Mouse (Mus musculus): ENCODE measurements at regions not wholly inside any gene's neighbourhood (a gene's known extent, or its start where the extent isn't known, plus 50 kb on each side); places are given as distances from the start of the nearest gene placed in this dataset.

- no peak for DNase-seq (ENCODE audit: low spot score)
Observed at GRCm38 (mm10) chr13:91274131-91274530, 50.4 kb upstream of the Atg10 start.

GRCm38 (mm10) chr13:91274615-91275014 is 50.8 kb upstream of the Atg10 start:
- DNase-seq (ENCODE audit: low spot score), result peak; percentile 15

- no peak for DNase-seq (ENCODE audit: low spot score)
Observed at GRCm38 (mm10) chr13:91279487-91279886, 55.7 kb upstream of the Atg10 start.

GRCm38 (mm10) chr13:91295552-91296170 is 71.9 kb upstream of the Atg10 start:
- no peak for DNase-seq (ENCODE audit: low spot score)

- no peak for DNase-seq (ENCODE audit: low spot score)
Observed at GRCm38 (mm10) chr13:91296521-91297160, 72.9 kb upstream of the Atg10 start.

GRCm38 (mm10) chr13:91301849-91302248 is 78.1 kb upstream of the Atg10 start:
- no peak for DNase-seq (ENCODE audit: low spot score)

GRCm38 (mm10) chr13:91305697-91306405 is 82.1 kb upstream of the Atg10 start:
- no peak for DNase-seq (ENCODE audit: low spot score)

- no peak for DNase-seq (ENCODE audit: low spot score)
Observed at GRCm38 (mm10) chr13:91306545-91306944, 82.8 kb upstream of the Atg10 start.

- DNase-seq (ENCODE audit: low spot score), result no peak
Observed at GRCm38 (mm10) chr13:91312905-91313571, 89.3 kb upstream of the Atg10 start.

- DNase-seq (ENCODE audit: low spot score), result no peak
Observed at GRCm38 (mm10) chr13:91322331-91322730, 98.6 kb upstream of the Atg10 start.

GRCm38 (mm10) chr13:91326834-91327233 is 103.1 kb upstream of the Atg10 start:
- no peak for DNase-seq (ENCODE audit: low spot score)

GRCm38 (mm10) chr13:91334283-91334682 is 110.5 kb upstream of the Atg10 start:
- no peak for DNase-seq (ENCODE audit: low spot score)

- DNase-seq (ENCODE audit: low spot score), result no peak
Observed at GRCm38 (mm10) chr13:91344139-91344538, 115.9 kb upstream of the Ssbp2 start.

- no peak for DNase-seq (ENCODE audit: low spot score)
Observed at GRCm38 (mm10) chr13:91348489-91349083, 111.5 kb upstream of the Ssbp2 start.

- DNase-seq (ENCODE audit: low spot score), result no peak
Observed at GRCm38 (mm10) chr13:91352311-91352710, 107.8 kb upstream of the Ssbp2 start.

GRCm38 (mm10) chr13:91356516-91356915 is 103.6 kb upstream of the Ssbp2 start:
- no peak for DNase-seq (ENCODE audit: low spot score)

- DNase-seq (ENCODE audit: low spot score), result no peak
Observed at GRCm38 (mm10) chr13:91360121-91360520, 100.0 kb upstream of the Ssbp2 start.

- DNase-seq (ENCODE audit: low spot score), result peak; percentile 82
Observed at GRCm38 (mm10) chr13:91365270-91365952, 94.7 kb upstream of the Ssbp2 start.

GRCm38 (mm10) chr13:91366540-91366939 is 93.5 kb upstream of the Ssbp2 start:
- DNase-seq (ENCODE audit: low spot score), result no peak

GRCm38 (mm10) chr13:91367896-91368556 is 92.1 kb upstream of the Ssbp2 start:
- DNase-seq (ENCODE audit: low spot score), result no peak

- no peak for DNase-seq (ENCODE audit: low spot score)
Observed at GRCm38 (mm10) chr13:91368664-91369063, 91.4 kb upstream of the Ssbp2 start.

Data from ovary, postnatal 10 days (tissue).